Mouse (Mus musculus): ENCODE measurements around the gene Igsf3. TPM values are rescaled to one million over a fixed set of nuclear protein-coding genes. Genes with fewer than 3 reads are reported as not detected.

Gene Igsf3
- polyA plus RNA-seq, 1 experiment from 2014 or later, result 17.3 TPM

GRCm38 (mm10) chr3:101381691-101382090, 4.8 kb downstream of the Igsf3 start:
- H3K9me3 ChIP-seq (ENCODE audit: control insufficient read depth, low read length), result no peaks in the 10 kb centered on the region
- H3K4me2 ChIP-seq, result no peak overlapping the region
- ATAC-seq (replicated peaks; ENCODE audit: low FRiP score) (no peak), DNase-seq (ENCODE audit: low spot score) (no peak)
- no peak overlapping the region for H3K9ac ChIP-seq (ENCODE audit: low read depth, low read length)
- H3K4me3 ChIP-seq (ENCODE audit: low read depth, low read length), result no peak overlapping the region
- 68% methylated on average over 5 of the region's 5 CpGs for WGBS
- H3K27ac ChIP-seq (ENCODE audit: low read depth, low read length), result no peak overlapping the region
- no peaks in the 10 kb centered on the region for H3K36me3 ChIP-seq (ENCODE audit: control insufficient read depth, insufficient read depth, low read length)
- no peaks in the 10 kb centered on the region for H3K27me3 ChIP-seq (replicated peaks; ENCODE audit: control insufficient read depth, insufficient read depth, low read length)
- peaks cover 29% of the 10 kb centered on the region for H3K4me1 ChIP-seq (replicated peaks; ENCODE audit: control insufficient read depth, insufficient read depth, low read length)

- Histone ChIP-seq H3K4me3 (ENCODE audit: low read depth, low read length) (no peak overlapping the region), H3K9ac (ENCODE audit: low read depth, low read length) (no peak overlapping the region), H3K27ac (ENCODE audit: low read depth, low read length) (no peak overlapping the region), H3K4me2 (no peak overlapping the region), H3K27me3 (replicated peaks; ENCODE audit: control insufficient read depth, insufficient read depth, low read length) (no peaks in the 10 kb centered on the region), H3K36me3 (ENCODE audit: control insufficient read depth, insufficient read depth, low read length) (no peaks in the 10 kb centered on the region), H3K9me3 (ENCODE audit: control insufficient read depth, low read length) (no peaks in the 10 kb centered on the region), H3K4me1 (replicated peaks; ENCODE audit: control insufficient read depth, insufficient read depth, low read length) (peaks cover 31% of the 10 kb centered on the region)
- no peak for ATAC-seq (replicated peaks; ENCODE audit: low FRiP score)
- no peak for DNase-seq (ENCODE audit: low spot score)
- WGBS, result 78% methylated on average over 4 of the region's 4 CpGs
These were observed 5.9 kb downstream of the Igsf3 start for GRCm38 (mm10) chr3:101382751-101383150.

GRCm38 (mm10) chr3:101386430-101387016, 9.6 kb downstream of the Igsf3 start:
- Histone ChIP-seq H3K9me3 (ENCODE audit: control insufficient read depth, low read length) (no peaks in the 10 kb centered on the region), H3K27ac (ENCODE audit: low read depth, low read length) (no peak overlapping the region), H3K4me1 (replicated peaks; ENCODE audit: control insufficient read depth, insufficient read depth, low read length) (peaks cover 19% of the 10 kb centered on the region), H3K9ac (ENCODE audit: low read depth, low read length) (no peak overlapping the region), H3K27me3 (replicated peaks; ENCODE audit: control insufficient read depth, insufficient read depth, low read length) (no peaks in the 10 kb centered on the region), H3K4me3 (ENCODE audit: low read depth, low read length) (no peak overlapping the region), H3K36me3 (ENCODE audit: control insufficient read depth, insufficient read depth, low read length) (no peaks in the 10 kb centered on the region), H3K4me2 (no peak overlapping the region)
- DNase-seq (ENCODE audit: low spot score) (no peak), ATAC-seq (replicated peaks; ENCODE audit: low FRiP score) (no peak)
- 58% methylated on average over 8 of the region's 8 CpGs for WGBS

- Histone ChIP-seq H3K4me2 (0 out of 2 replicates have a peak overlapping the region, but pooled peaks have one; percentile 11), H3K27ac (ENCODE audit: low read depth, low read length) (no peak overlapping the region), H3K27me3 (replicated peaks; ENCODE audit: control insufficient read depth, insufficient read depth, low read length) (no peaks in the 10 kb centered on the region), H3K36me3 (ENCODE audit: control insufficient read depth, insufficient read depth, low read length) (no peaks in the 10 kb centered on the region), H3K9ac (ENCODE audit: low read depth, low read length) (no peak overlapping the region), H3K4me3 (ENCODE audit: low read depth, low read length) (no peak overlapping the region), H3K9me3 (ENCODE audit: control insufficient read depth, low read length) (no peaks in the 10 kb centered on the region), H3K4me1 (replicated peaks; ENCODE audit: control insufficient read depth, insufficient read depth, low read length) (peaks cover 17% of the 10 kb centered on the region)
- no peak for DNase-seq (ENCODE audit: low spot score)
- WGBS, result 13% methylated on average over 10 of the region's 10 CpGs
- 0 out of 2 replicates have a peak, but pooled peaks have one; percentile 47 for ATAC-seq (replicated peaks; ENCODE audit: low FRiP score)
These were observed 11.0 kb downstream of the Igsf3 start for GRCm38 (mm10) chr3:101387849-101388248.

GRCm38 (mm10) chr3:101389566-101389965, 12.7 kb downstream of the Igsf3 start:
- no peaks in the 10 kb centered on the region for H3K9me3 ChIP-seq (ENCODE audit: control insufficient read depth, low read length)
- no peak overlapping the region for H3K4me2 ChIP-seq
- H3K9ac ChIP-seq (ENCODE audit: low read depth, low read length), result no peak overlapping the region
- no peaks in the 10 kb centered on the region for H3K27me3 ChIP-seq (replicated peaks; ENCODE audit: control insufficient read depth, insufficient read depth, low read length)
- ATAC-seq (replicated peaks; ENCODE audit: low FRiP score) (no peak), DNase-seq (ENCODE audit: low spot score) (no peak)
- H3K4me1 ChIP-seq (replicated peaks; ENCODE audit: control insufficient read depth, insufficient read depth, low read length), result peaks cover 20% of the 10 kb centered on the region
- no peak overlapping the region for H3K4me3 ChIP-seq (ENCODE audit: low read depth, low read length)
- no peaks in the 10 kb centered on the region for H3K36me3 ChIP-seq (ENCODE audit: control insufficient read depth, insufficient read depth, low read length)
- H3K27ac ChIP-seq (ENCODE audit: low read depth, low read length), result no peak overlapping the region
- WGBS, result 80% methylated on average over 3 of the region's 3 CpGs

GRCm38 (mm10) chr3:101390472-101390871, 13.6 kb downstream of the Igsf3 start:
- H3K4me1 ChIP-seq (replicated peaks; ENCODE audit: control insufficient read depth, insufficient read depth, low read length), result peaks cover 26% of the 10 kb centered on the region

GRCm38 (mm10) chr3:101391991-101392390, 15.1 kb downstream of the Igsf3 start:
- WGBS, result 91% methylated on average over 6 of the region's 6 CpGs
- H3K9me3 ChIP-seq (ENCODE audit: control insufficient read depth, low read length), result no peaks in the 10 kb centered on the region
- no peak overlapping the region for H3K9ac ChIP-seq (ENCODE audit: low read depth, low read length)
- H3K36me3 ChIP-seq (ENCODE audit: control insufficient read depth, insufficient read depth, low read length), result no peaks in the 10 kb centered on the region
- no peak for ATAC-seq (replicated peaks; ENCODE audit: low FRiP score)
- no peak overlapping the region for H3K4me3 ChIP-seq (ENCODE audit: low read depth, low read length)
- DNase-seq (ENCODE audit: low spot score), result no peak
- no peak overlapping the region for H3K27ac ChIP-seq (ENCODE audit: low read depth, low read length)
- no peaks in the 10 kb centered on the region for H3K27me3 ChIP-seq (replicated peaks; ENCODE audit: control insufficient read depth, insufficient read depth, low read length)
- H3K4me1 ChIP-seq (replicated peaks; ENCODE audit: control insufficient read depth, insufficient read depth, low read length), result peaks cover 35% of the 10 kb centered on the region
- H3K4me2 ChIP-seq, result no peak overlapping the region

More at GRCm38 (mm10) chr3:101390472-101390871, 13.6 kb downstream of the Igsf3 start:
- no peak overlapping the region for H3K27ac ChIP-seq (ENCODE audit: low read depth, low read length)
- H3K9me3 ChIP-seq (ENCODE audit: control insufficient read depth, low read length), result no peaks in the 10 kb centered on the region
- no peak overlapping the region for H3K4me3 ChIP-seq (ENCODE audit: low read depth, low read length)
- WGBS, result 62% methylated on average over 9 of the region's 9 CpGs
- no peaks in the 10 kb centered on the region for H3K27me3 ChIP-seq (replicated peaks; ENCODE audit: control insufficient read depth, insufficient read depth, low read length)
- no peak overlapping the region for H3K9ac ChIP-seq (ENCODE audit: low read depth, low read length)
- DNase-seq (ENCODE audit: low spot score) (no peak), ATAC-seq (replicated peaks; ENCODE audit: low FRiP score) (no peak)
- H3K4me2 ChIP-seq, result no peak overlapping the region
- no peaks in the 10 kb centered on the region for H3K36me3 ChIP-seq (ENCODE audit: control insufficient read depth, insufficient read depth, low read length)

- ATAC-seq (replicated peaks; ENCODE audit: low FRiP score), result no peak
- Histone ChIP-seq H3K4me3 (ENCODE audit: low read depth, low read length) (no peak overlapping the region), H3K27ac (ENCODE audit: low read depth, low read length) (no peak overlapping the region), H3K36me3 (ENCODE audit: control insufficient read depth, insufficient read depth, low read length) (no peaks in the 10 kb centered on the region), H3K9ac (ENCODE audit: low read depth, low read length) (no peak overlapping the region), H3K27me3 (replicated peaks; ENCODE audit: control insufficient read depth, insufficient read depth, low read length) (no peaks in the 10 kb centered on the region), H3K9me3 (ENCODE audit: control insufficient read depth, low read length) (no peaks in the 10 kb centered on the region), H3K4me1 (replicated peaks; ENCODE audit: control insufficient read depth, insufficient read depth, low read length) (peaks cover 35% of the 10 kb centered on the region), H3K4me2 (no peak overlapping the region)
- no peak for DNase-seq (ENCODE audit: low spot score)
- 88% methylated on average over 6 of the region's 6 CpGs for WGBS
These were observed 16.3 kb downstream of the Igsf3 start for GRCm38 (mm10) chr3:101393103-101393644.
